Mouse (Mus musculus) stomach, embryonic 16.5 days (tissue): ENCODE data around the gene Gm26965. TPM values are rescaled to one million over a fixed set of nuclear protein-coding genes. Genes with fewer than 3 reads are reported as not detected.

Source experiments
- ATAC-seq: fragments of 200-750 bp; cut with Nextera tagmentation; 2 replicates; pipeline ENCODE4 v1.8.0; 2017; ENCODE audit warnings: moderate number of reproducible peaks, moderate TSS enrichment; ENCODE audit not compliant: insufficient read depth, low FRiP score
- H3K27ac ChIP-seq: fragments of 300-500 bp; sonication (generic); 2 replicates; pipeline ENCODE4 v1.5.1; 2014; ENCODE audit warnings: low read length
- H3K27me3 ChIP-seq: fragments of 300-500 bp; sonication (generic); 2 replicates; pipeline ENCODE4 v1.6.1; 2014; ENCODE audit warnings: low read length, control low read depth, mixed read lengths; ENCODE audit not compliant: control insufficient read depth, insufficient read depth
- H3K36me3 ChIP-seq: fragments of 300-500 bp; sonication (generic); 2 replicates; pipeline ENCODE4 v1.6.1; 2014; ENCODE audit warnings: low read length; ENCODE audit not compliant: control insufficient read depth, insufficient read depth
- H3K4me1 ChIP-seq: fragments of 300-500 bp; sonication (generic); 2 replicates; pipeline ENCODE4 v1.6.1; 2014; ENCODE audit warnings: low read length, control low read depth, mixed read lengths; ENCODE audit not compliant: control insufficient read depth, insufficient read depth
- H3K4me2 ChIP-seq: fragments of 300-500 bp; sonication (generic); 2 replicates; pipeline ENCODE4 v1.6.1; 2014; ENCODE audit warnings: low read depth, low read length, mixed read lengths
- H3K4me3 ChIP-seq: fragments of 300-500 bp; sonication (generic); replicated peaks from 2 replicates; pipeline ENCODE4 v1.5.1; 2014; ENCODE audit warnings: mild to moderate bottlenecking, low read length
- H3K9ac ChIP-seq: fragments of 300-500 bp; sonication (generic); 2 replicates; pipeline ENCODE4 v1.6.1; 2014; ENCODE audit warnings: low read length
- H3K9me3 ChIP-seq: fragments of 300-500 bp; sonication (generic); replicated peaks from 2 replicates; pipeline ENCODE4 v1.6.1; 2016; ENCODE audit warnings: low read length, control low read depth; ENCODE audit not compliant: control insufficient read depth
- WGBS: fragments of 180-500 bp; shearing (Covaris S2); extraction: QIAGEN DNeasy Blood & Tissue Kit; methylation state at CpG from one replicate; pipeline ENCODE4 v1.1.7; 2014; 5-methylcytosine and 5-hydroxymethylcytosine counted together
- polyA plus RNA-seq: library from polyadenylated mRNA; unstranded; fragments of >200 nt; fragmentation: Nextera tagmentation; extraction: Ambion mirVana; gene quantifications from 2 replicates; pipeline ENCODE4 v1.2.1, GENCODE M21; 2015

Gm26965 gene
- not detected in 2 replicates for polyA plus RNA-seq

GRCm38 (mm10) chr13:67525753-67526410 is at the start of gene Gm26965, which contains the start of gene Zfp87:
Gene Gm26965 (minus strand): TSS chr13:67526151.
Gene Zfp87 (minus strand): TSS chr13:67526177.
- under 1% methylated on average over 27 of the region's 27 CpGs for WGBS
- peak within 1 kb of the TSS; percentile 74 for H3K27ac ChIP-seq
- no peaks in the 10 kb centered on the region for H3K27me3 ChIP-seq
- peak; percentile 99 for ATAC-seq
- H3K9me3 ChIP-seq, result no peaks in the 10 kb centered on the region
- peaks cover 6% of the 10 kb centered on the region; the same call in 1 of the 2 replicates for H3K4me1 ChIP-seq
- peak within 1 kb of the TSS; percentile 70 for H3K4me2 ChIP-seq
- 0 out of 2 replicates have a peak, but pooled peaks cover under 1% of the 10 kb centered on the region for H3K36me3 ChIP-seq
- H3K9ac ChIP-seq, result peak within 1 kb of the TSS; percentile 77
- peak within 1 kb of the TSS; percentile 79 for H3K4me3 ChIP-seq

- Histone ChIP-seq H3K27me3 (no peaks in the 10 kb centered on the region), H3K4me2 (no peak overlapping the region), H3K4me3 (no peak overlapping the region), H3K27ac (no peak overlapping the region), H3K9me3 (no peaks in the 10 kb centered on the region), H3K4me1 (no peaks in the 10 kb centered on the region), H3K36me3 (no peaks in the 10 kb centered on the region), H3K9ac (no peak overlapping the region)
- 73% methylated on average over 5 of the region's 5 CpGs for WGBS
- ATAC-seq, result no peak
Observed at GRCm38 (mm10) chr13:67572591-67573189, 46.7 kb upstream of the Gm26965 start.

GRCm38 (mm10) chr13:67553730-67554129 is 27.8 kb upstream of the Gm26965 start, which contains the start of gene Zfp748:
Gene Zfp748 (minus strand): TSS chr13:67553830.
- ATAC-seq, result no peak
- Histone ChIP-seq H3K4me1 (peaks cover 12% of the 10 kb centered on the region), H3K9me3 (no peaks in the 10 kb centered on the region), H3K27ac (peak within 1 kb of the TSS; percentile 95), H3K9ac (peak within 1 kb of the TSS; percentile 94), H3K36me3 (no peaks in the 10 kb centered on the region), H3K4me2 (peak within 1 kb of the TSS; percentile 94), H3K4me3 (peak within 1 kb of the TSS; percentile 96), H3K27me3 (no peaks in the 10 kb centered on the region)
- WGBS, result 70% methylated on average over 4 of the region's 4 CpGs

GRCm38 (mm10) chr13:67552505-67553346 is 26.8 kb upstream of the Gm26965 start:
- H3K4me1 ChIP-seq, result peaks cover 12% of the 10 kb centered on the region
- H3K4me3 ChIP-seq, result peak overlapping the region; percentile 96
- WGBS, result under 1% methylated on average over 44 of the region's 44 CpGs

GRCm38 (mm10) chr13:67545941-67546340 is 20.0 kb upstream of the Gm26965 start:
- Histone ChIP-seq H3K27me3 (no peaks in the 10 kb centered on the region), H3K4me2 (no peak overlapping the region), H3K4me1 (no peaks in the 10 kb centered on the region), H3K27ac (no peak overlapping the region), H3K9ac (no peak overlapping the region), H3K4me3 (no peak overlapping the region), H3K9me3 (0 out of 2 replicates have a peak, but pooled peaks cover 3% of the 10 kb centered on the region), H3K36me3 (peaks cover 24% of the 10 kb centered on the region)
- WGBS, result 92% methylated on average over 1 of the region's 1 CpGs
- no peak for ATAC-seq

More at GRCm38 (mm10) chr13:67552505-67553346, 26.8 kb upstream of the Gm26965 start:
- H3K27ac ChIP-seq, result peak overlapping the region; percentile 95
- ATAC-seq, result peak; percentile 98
- H3K36me3 ChIP-seq, result no peaks in the 10 kb centered on the region
- no peaks in the 10 kb centered on the region for H3K9me3 ChIP-seq
- H3K4me2 ChIP-seq, result peak overlapping the region; percentile 94
- peak overlapping the region; percentile 94 for H3K9ac ChIP-seq
- H3K27me3 ChIP-seq, result no peaks in the 10 kb centered on the region

- H3K4me3 ChIP-seq, result no peak overlapping the region
- no peak overlapping the region; the same call in 1 of the 2 replicates for H3K9ac ChIP-seq
- H3K27ac ChIP-seq, result no peak overlapping the region
- peaks cover 6% of the 10 kb centered on the region; the same call in 1 of the 2 replicates for H3K4me1 ChIP-seq
- no peaks in the 10 kb centered on the region for H3K27me3 ChIP-seq
- ATAC-seq, result no peak
- H3K9me3 ChIP-seq, result no peaks in the 10 kb centered on the region
- no peaks in the 10 kb centered on the region for H3K36me3 ChIP-seq
- no peak overlapping the region for H3K4me2 ChIP-seq
- 84% methylated on average over 3 of the region's 3 CpGs for WGBS
Observed at GRCm38 (mm10) chr13:67527049-67527730, 1.2 kb upstream of the Gm26965 start.

- no peak overlapping the region for H3K4me2 ChIP-seq
- no peaks in the 10 kb centered on the region for H3K36me3 ChIP-seq
- 75% methylated on average over 1 of the region's 1 CpGs for WGBS
- no peak overlapping the region for H3K27ac ChIP-seq
- no peaks in the 10 kb centered on the region for H3K9me3 ChIP-seq
- H3K4me1 ChIP-seq, result peaks cover 8% of the 10 kb centered on the region; the same call in 1 of the 2 replicates
- no peaks in the 10 kb centered on the region for H3K27me3 ChIP-seq
- H3K9ac ChIP-seq, result no peak overlapping the region
- H3K4me3 ChIP-seq, result no peak overlapping the region
- ATAC-seq, result no peak
Observed at GRCm38 (mm10) chr13:67500908-67501307, 25.0 kb downstream of the Gm26965 start.

GRCm38 (mm10) chr13:67500084-67500719 is 25.7 kb downstream of the Gm26965 start, which contains the start of gene Zfp58:
Gene Zfp58 (minus strand): TSS chr13:67500555.
- peak within 1 kb of the TSS; percentile 51 for H3K27ac ChIP-seq
- H3K4me3 ChIP-seq, result peak within 1 kb of the TSS; percentile 88
- peaks cover 2% of the 10 kb centered on the region; the same call in 1 of the 2 replicates for H3K36me3 ChIP-seq
- ATAC-seq, result peak; percentile 96
- H3K4me2 ChIP-seq, result peak within 1 kb of the TSS; percentile 80
- peak within 1 kb of the TSS; percentile 89 for H3K9ac ChIP-seq
- H3K4me1 ChIP-seq, result peaks cover 8% of the 10 kb centered on the region; the same call in 1 of the 2 replicates
- no peaks in the 10 kb centered on the region for H3K27me3 ChIP-seq
- H3K9me3 ChIP-seq, result no peaks in the 10 kb centered on the region
- 1% methylated on average over 22 of the region's 22 CpGs for WGBS
